Mouse (Mus musculus) liver, postnatal 0 days (tissue): ENCODE data around the gene Atp9a.

Experiments used
- CTCF ChIP-seq: sonication (generic); IDR thresholded peaks from 2 replicates; pipeline ENCODE4 v1.5.1; 2016; ENCODE audit warnings: antibody characterized with exemption, low read depth
- EP300 ChIP-seq: IDR thresholded peaks from 2 replicates; pipeline ENCODE4 v1.6.1; 2016; ENCODE audit warnings: antibody characterized with exemption, low read depth, mild to moderate bottlenecking

GRCm38 (mm10) chr2:168663716-168664115 lies 78.5 kb downstream of the Atp9a start:
- no peak for TF ChIP-seq CTCF
- no peak for TF ChIP-seq EP300
